Mouse (Mus musculus) gonadal fat pad, adult 2 months (tissue): ENCODE data around the gene Btbd7. TPM values are rescaled to one million over a fixed set of nuclear protein-coding genes. Genes with fewer than 3 reads are reported as not detected.

Source experiments
- DNase-seq: peaks from one replicate; pipeline ENCODE4 v3.0.0-alpha.2; 2012; ENCODE audit warnings: low read depth
- polyA plus RNA-seq: library from polyadenylated mRNA; depleted of rRNA; stranded (reverse); fragments of >200 nt; gene quantifications from 2 replicates; pipeline ENCODE4 v1.2.3, GENCODE M21; 2012; rRNA removed

The Btbd7 gene
- polyA plus RNA-seq, 1 experiment: 18.2 TPM

DNA sequence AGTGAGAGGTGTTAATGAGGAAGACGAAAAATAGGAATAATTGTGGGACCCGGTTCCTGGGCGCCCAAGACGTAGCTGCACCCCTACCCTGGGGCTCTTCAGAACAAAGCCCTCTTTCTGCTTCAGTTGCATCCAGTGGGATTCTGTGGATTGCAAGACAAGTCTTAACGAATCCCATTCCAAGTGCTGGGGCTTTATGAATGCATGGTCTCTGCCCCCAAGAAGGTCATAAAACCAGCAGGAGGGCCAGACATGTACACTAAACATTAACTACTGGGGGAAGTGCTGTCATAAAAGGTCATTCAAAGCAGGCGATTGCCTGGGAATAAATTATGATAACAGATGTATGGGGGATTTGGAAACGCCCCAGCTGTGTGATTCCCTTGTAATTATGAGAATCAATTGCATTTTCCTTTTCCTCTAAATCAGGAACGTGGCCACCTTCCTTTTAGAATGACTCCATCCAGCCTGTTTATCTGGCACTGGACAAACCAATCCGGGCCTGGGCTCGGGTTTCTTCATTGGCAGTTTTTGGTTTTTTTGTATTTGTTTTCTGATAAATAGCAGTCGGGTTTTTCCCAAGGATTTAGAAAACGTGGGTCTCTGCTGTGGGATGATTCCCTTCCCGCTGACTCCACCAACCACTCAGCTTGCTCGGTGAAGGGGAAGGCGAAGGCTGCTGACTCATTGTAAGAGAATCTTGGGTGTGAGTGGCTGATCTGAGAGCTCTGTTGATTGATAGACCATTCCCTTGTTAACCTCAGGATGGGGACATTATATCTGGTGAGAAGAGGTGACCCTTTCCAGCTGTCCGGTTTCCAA is 147.3 kb downstream of the Btbd7 start:
- DNase-seq: no peak

Other genes with a start within 250 kb of the Btbd7 start
- 71.0 and 81.2 TPM in 2 replicates for gene Itpk1, start 173.5 kb downstream of the Btbd7 start, polyA plus RNA-seq
- 1.1 and 1.4 TPM in 2 replicates for gene Moap1, start 134.8 kb downstream of the Btbd7 start, polyA plus RNA-seq
- 2.8 and 3.2 TPM in 2 replicates for gene Tmem251, start 134.7 kb downstream of the Btbd7 start, polyA plus RNA-seq
- not detected in 2 replicates for gene Gm28051, start 120.7 kb downstream of the Btbd7 start, polyA plus RNA-seq
- gene Gon7, start 120.7 kb downstream of the Btbd7 start, polyA plus RNA-seq: 8.1 and 15.4 TPM in 2 replicates
- gene Ubr7, start 120.5 kb downstream of the Btbd7 start, polyA plus RNA-seq: 19.2 and 20.2 TPM in 2 replicates
- gene Gm20604, start 119.8 kb downstream of the Btbd7 start, polyA plus RNA-seq: 3.4 TPM in 2 replicates
- gene Cox8c, start 20.8 kb upstream of the Btbd7 start, polyA plus RNA-seq: 1.6 TPM in 2 replicates
- 0.41 and 1.1 TPM in 2 replicates for gene Unc79, start 70.4 kb upstream of the Btbd7 start, polyA plus RNA-seq